Mouse (Mus musculus): ENCODE measurements around the gene Shisa4. TPM values are rescaled to one million over a fixed set of nuclear protein-coding genes. Genes with fewer than 3 reads are reported as not detected.
"Not testable (repeated sequence)": the region's sequence is repeated elsewhere in the genome, so short reads cannot be mapped to it uniquely, and the experiment has no call there.

The Shisa4 gene
- 10 to 100 TPM in 1 of 4 experiments, 1 to 10 TPM in 3; 5.9 to 16.3 (median 8.5) TPM for total RNA-seq (2022)

GRCm38 (mm10) chr1:135374868-135375581 lies at the start of gene Shisa4:
TSS of gene Shisa4 (minus strand) at chr1:135375237.
- peak; percentile 41 for DNase-seq

- no peak for DNase-seq
These were observed 47.7 kb upstream of the Shisa4 start for GRCm38 (mm10) chr1:135422772-135423171.

GRCm38 (mm10) chr1:135413996-135414395 lies 39.0 kb upstream of the Shisa4 start:
- peak; percentile 51 for DNase-seq

DNA sequence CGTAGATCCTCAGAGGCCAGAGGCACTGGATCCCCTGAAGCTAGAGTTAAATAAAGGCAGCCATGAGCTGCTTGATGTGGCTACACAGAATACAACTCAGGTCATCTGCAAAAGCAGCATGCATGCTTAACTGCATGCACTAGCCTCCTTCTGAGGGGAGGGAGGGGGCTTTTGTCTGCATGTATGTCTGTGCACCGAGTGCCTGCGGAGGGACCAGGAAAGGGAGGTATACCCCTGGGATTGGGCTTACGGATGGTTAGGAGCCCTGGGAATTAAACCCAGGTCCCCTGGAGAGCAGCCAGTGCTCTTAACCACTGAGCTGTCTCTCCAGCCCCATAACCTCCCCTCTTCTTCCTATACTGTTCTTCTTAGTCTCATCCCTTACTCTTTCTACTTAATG lies 37.1 kb upstream of the Shisa4 start:
- DNase-seq = no peak

- DNase-seq = peak; percentile 50
These were observed 35.9 kb upstream of the Shisa4 start for GRCm38 (mm10) chr1:135410967-135411366.

DNA sequence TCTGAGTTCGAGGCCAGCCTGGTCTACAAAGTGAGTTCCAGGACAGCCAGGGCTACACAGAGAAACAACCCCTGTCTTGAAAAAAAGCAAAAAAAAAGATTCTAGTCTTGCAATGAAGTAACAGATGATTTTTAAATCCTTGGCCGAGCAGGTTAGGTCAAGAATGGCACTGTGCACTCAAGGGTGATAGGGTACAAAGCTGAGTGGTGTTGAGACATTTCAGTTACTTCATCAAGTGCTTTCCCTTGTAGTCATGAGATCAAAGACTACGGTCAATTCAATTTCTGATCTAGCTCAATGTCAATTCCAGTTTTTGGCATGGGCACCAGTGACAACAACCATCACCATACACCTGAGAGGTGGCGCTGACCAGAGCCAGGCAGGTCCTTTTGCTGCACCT lies 33.9 kb upstream of the Shisa4 start:
- no peak for DNase-seq

- no peak for DNase-seq
These were observed 30.3 kb upstream of the Shisa4 start for GRCm38 (mm10) chr1:135405356-135405755.

DNA sequence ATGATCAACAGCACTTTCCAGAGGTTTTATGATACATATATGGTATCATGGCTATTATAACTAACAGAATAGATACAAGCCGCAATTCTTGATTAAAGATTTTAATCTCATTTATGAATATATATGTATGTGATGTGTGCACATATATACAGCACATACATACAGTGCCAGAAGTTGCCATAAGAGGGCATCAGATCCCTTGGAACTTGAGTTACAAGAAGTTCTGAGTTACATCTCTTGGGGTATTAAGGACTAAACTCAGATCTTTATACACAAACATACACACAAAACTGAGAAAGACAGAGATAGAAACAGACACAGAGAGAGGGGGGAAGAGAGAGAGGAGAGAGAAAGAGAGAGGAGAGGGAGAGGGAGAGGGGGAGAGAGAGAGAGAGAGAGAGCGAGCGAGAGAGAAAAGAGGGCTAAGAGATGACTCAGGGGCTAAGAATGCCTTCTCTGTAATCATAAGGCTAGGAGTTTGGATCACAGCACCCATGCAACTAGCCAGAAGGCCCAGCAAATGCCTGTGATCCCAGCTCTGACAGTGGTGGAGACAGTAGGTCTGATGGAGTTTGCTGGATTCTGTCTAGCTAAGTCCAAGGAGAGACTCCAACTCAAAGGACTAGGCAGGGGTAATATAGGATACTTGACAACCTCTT lies 26.5 kb upstream of the Shisa4 start:
- DNase-seq = no peak

GRCm38 (mm10) chr1:135399466-135399865 lies 24.4 kb upstream of the Shisa4 start:
- no peak for DNase-seq

DNA sequence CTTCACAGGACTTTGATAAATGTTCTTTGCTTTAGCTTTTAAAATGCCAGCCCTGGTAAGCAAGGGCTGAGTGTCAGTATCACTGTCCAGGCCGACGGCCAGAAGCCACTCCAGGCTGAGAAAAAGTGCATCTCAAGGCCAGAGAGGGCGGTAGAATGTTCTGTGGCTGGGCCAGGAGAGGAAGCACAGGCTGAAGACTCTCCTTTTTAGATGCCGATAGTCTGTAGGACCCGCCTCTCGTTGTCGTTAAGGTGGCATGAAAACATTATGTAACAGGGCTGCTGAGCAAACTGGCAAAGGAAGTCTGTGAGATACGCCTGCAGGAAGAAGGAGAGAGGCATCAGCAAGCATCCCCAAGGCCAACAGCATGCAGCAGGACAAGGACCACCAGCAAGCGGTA lies 10.1 kb upstream of the Shisa4 start:
- DNase-seq = no peak

- no peak for DNase-seq
These were observed 9.1 kb upstream of the Shisa4 start for GRCm38 (mm10) chr1:135384171-135384570.

- DNase-seq = not testable (repeated sequence)
These were observed 6.5 kb upstream of the Shisa4 start for GRCm38 (mm10) chr1:135381560-135381959.

DNA sequence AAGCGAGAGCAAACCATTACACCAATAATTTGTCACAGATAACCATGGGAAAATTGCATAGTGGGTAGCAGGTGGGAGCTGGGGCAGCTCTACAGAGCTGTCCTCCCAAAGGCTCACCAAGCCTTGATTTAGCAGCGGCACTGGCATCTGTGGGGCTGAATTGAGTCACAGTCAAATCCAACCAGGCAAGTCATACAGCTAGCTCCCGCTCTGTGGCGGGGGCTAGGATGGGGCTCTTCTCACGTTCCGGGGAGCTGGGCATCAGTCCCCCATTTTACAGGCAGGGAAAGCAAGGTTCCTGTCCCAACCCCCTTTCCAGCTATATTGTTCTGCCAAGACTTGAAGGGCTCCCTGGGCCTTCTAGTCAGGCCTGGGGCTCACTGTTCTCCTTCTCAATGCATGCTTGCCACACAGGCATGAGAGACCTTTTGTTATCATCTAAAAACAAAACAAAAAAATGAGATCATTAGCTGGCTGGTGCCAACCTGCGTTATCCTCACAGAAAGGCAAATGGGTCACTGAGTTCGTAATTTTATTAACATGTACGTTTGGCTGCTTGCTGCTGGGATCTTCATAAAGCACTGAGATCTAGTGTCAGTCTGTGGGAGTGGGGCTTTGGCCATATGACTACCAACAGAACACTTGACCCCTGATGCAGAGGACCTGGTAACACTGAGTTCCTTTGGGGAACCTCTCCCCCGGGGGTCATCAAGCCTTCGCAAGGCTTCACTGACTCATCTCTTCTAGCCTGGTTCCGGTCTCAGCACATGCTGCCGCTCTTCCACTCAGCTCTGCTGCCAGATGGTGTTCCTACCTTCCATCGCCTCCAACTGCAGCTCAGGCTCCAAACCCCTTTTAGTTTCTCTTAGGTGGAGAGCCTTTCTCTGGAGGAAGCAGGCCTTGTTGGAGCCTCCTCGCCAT lies 5.3 kb upstream of the Shisa4 start:
- DNase-seq = no peak

GRCm38 (mm10) chr1:135379048-135379447 lies 4.0 kb upstream of the Shisa4 start:
- DNase-seq = no peak

DNA sequence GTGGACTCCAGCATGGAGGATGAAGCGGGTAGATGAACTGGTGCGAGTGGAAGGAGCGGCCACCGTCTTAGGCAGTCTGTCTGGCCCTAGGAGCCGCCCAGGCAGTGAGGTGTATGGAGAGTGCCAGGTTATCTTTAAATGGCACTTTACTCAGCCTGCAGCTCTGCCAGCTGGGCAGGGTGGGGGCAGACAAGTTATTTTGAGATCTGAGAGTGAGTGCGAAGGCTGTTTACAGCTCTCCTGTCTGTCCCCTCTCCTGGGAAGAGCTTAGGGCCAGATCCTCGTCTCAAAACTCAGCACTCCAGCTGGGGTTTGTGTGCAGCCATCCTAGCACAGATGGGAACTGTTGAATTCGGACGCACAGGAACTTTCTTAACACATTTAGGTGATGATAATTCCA lies 3.5 kb upstream of the Shisa4 start:
- DNase-seq = no peak

GRCm38 (mm10) chr1:135374175-135374867 lies 716 bp downstream of the Shisa4 start:
- no peak for DNase-seq

- DNase-seq = no peak
These were observed 1.8 kb downstream of the Shisa4 start for GRCm38 (mm10) chr1:135373171-135373677.

GRCm38 (mm10) chr1:135369415-135369814 lies 5.6 kb downstream of the Shisa4 start:
- no peak for DNase-seq

DNA sequence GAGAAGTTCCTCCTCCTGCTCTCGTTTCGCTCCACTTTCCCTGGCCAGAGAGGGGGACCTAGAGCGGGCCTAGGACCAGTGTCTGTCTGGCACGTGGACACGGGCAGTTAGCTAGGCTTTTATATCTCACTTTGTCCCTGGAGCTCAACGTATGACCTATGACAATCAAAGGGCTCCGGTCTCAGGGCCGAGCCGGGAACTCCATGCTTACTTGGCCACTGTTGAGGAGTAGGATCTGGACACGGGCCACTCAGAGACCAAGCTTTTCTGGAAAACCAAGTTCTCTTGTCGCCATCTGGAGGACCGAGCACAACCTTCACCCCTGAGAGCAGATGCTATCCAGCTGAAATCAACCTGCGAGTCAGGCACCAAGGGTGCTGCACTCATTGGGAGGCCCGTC lies 6.1 kb downstream of the Shisa4 start:
- peak; percentile 59 for DNase-seq

DNA sequence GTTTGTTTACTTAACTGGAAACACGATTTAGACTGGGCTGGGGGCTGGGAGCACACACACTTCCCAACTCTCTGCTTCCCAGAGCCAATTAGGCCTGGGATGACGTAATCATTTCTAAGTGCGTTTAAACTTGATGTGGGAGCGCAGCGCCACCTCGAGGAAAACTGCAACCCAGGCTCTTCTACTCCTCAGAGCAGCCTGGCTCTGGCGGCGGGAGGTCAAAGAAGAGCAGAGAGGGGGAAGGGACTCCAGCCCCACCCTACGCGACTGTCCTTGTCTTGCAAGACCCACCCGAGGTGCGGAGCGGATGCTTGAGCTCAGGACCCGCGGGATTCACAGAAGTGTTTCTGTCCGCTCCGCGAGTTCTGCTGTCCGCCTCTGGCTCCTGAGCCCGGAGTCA lies 6.8 kb downstream of the Shisa4 start:
- DNase-seq = peak; percentile 81

GRCm38 (mm10) chr1:135367595-135367994 lies 7.4 kb downstream of the Shisa4 start:
- DNase-seq = no peak

DNA sequence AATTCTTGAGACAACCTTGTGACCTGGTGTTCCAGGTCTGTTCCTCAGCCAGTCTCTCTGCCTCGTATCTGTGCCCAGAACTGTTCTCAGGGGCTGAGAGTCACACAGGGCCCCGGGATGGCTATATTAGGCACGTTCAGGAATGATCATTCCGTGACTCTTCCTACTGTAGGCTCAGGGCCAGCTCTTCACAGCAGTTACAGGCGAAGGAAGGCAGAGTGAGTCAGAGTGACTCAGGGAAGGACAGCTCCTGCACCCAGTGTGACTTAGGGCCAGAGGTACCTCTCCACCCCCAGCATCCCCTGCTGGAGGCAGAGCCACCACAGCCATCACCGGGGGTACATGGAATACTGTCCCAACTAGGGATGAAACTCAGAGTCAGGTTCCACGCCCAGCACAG lies 8.0 kb downstream of the Shisa4 start:
- peak; percentile 71 for DNase-seq

All from adrenal gland, adult 8-10 months (tissue).